Comparison of ENCODE assay signal across 8 mouse cellular contexts in the genomic region with DNA sequence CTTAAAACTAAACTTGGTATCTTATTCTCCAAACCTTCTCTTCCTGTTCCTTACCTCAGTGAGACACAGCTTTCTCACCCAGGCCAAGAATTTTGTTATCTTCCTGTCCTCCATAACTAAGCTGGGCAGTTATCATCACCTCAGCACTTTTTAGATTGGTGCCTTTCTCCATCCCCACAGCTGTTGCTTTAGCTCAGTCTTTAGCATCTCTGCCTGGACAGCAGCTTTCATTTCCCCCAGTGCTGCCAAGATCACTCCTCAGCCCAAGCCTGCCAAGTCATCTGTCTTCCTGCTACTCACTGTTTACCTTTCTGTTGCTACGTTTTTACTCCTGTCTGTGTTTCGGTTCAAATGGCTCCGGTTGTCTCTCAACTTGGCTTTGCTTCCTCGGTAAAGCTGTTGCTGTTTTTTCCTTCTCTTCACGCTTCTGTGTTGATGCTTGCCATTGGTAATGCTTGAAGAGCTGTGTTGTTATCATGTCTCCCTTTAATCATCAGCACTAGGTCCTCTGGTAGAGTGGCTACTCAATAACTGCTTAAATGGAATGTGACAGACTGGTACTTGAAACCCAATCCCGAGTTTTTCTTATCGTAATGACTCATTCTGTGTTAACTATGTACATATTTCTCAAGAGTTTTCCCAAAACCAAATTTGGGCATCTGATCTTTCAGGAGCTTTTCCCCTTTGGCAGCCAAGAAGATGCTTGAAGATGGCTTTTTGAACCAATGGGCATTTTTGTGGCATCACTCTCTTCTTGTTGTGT. TPM values are rescaled to one million over a fixed set of nuclear protein-coding genes. Genes with fewer than 3 reads are reported as not detected.
DNase-seq lines count a peak whose midpoint lies in the region; ATAC-seq and TF ChIP-seq lines count a peak whose summit lies in the region.

No protein-coding gene starts in this region.

- ATAC-seq in forebrain, postnatal 0 days = no peak
- ATAC-seq in liver, embryonic 12.5 days = no peak
- ATAC-seq in midbrain, embryonic 15.5 days (replicated peaks) = no peak

- no peaks in the 10 kb centered on the region for H3K27me3 ChIP-seq in liver, adult 2 months (ENCODE audit: control insufficient read depth, insufficient read depth, low read length)
- H3K27me3 ChIP-seq in forebrain, postnatal 0 days (ENCODE audit: insufficient read depth, low read length) = no peaks in the 10 kb centered on the region
- H3K27me3 ChIP-seq in liver, embryonic 12.5 days (replicated peaks) = no peaks in the 10 kb centered on the region
- no peaks in the 10 kb centered on the region for H3K27me3 ChIP-seq in midbrain, embryonic 15.5 days (replicated peaks)

- H3K4me3 ChIP-seq in liver, adult 2 months (ENCODE audit: insufficient read depth, low read depth, low read length) = no peak overlapping the region
- H3K4me3 ChIP-seq in forebrain, postnatal 0 days (ENCODE audit: low read depth, low read length) = no peak overlapping the region
- no peak overlapping the region for H3K4me3 ChIP-seq in liver, embryonic 12.5 days
- no peak overlapping the region for H3K4me3 ChIP-seq in midbrain, embryonic 15.5 days

- 11% methylated on average over 7 of the region's 7 CpGs for WGBS in liver, adult 2 months
- WGBS in forebrain, postnatal 0 days = 44% methylated on average over 7 of the region's 7 CpGs
- WGBS in liver, embryonic 12.5 days (ENCODE audit: insufficient replicate concordance) = 38% methylated on average over 7 of the region's 7 CpGs
- 67% methylated on average over 7 of the region's 7 CpGs for WGBS in midbrain, embryonic 15.5 days

- TF ChIP-seq POLR2A in liver, adult 2 months (IDR thresholded peaks at IDR 0.05; ENCODE audit: extremely low read depth, insufficient read depth, low read length) = no peak

- H3K9ac ChIP-seq in liver, adult 2 months (ENCODE audit: low read depth, low read length) = no peak overlapping the region
- H3K9ac ChIP-seq in forebrain, postnatal 0 days = no peak overlapping the region
- 0 out of 2 replicates have a peak overlapping the region, but pooled peaks have one; percentile 31 for H3K9ac ChIP-seq in liver, embryonic 12.5 days
- H3K9ac ChIP-seq in midbrain, embryonic 15.5 days = no peak overlapping the region

- no peaks in the 10 kb centered on the region for H3K36me3 ChIP-seq in liver, adult 2 months (ENCODE audit: control insufficient read depth, insufficient read depth, low read length)
- no peaks in the 10 kb centered on the region for H3K36me3 ChIP-seq in forebrain, postnatal 0 days (ENCODE audit: insufficient read depth)
- no peaks in the 10 kb centered on the region for H3K36me3 ChIP-seq in liver, embryonic 12.5 days
- H3K36me3 ChIP-seq in midbrain, embryonic 15.5 days (replicated peaks) = no peaks in the 10 kb centered on the region

- TF ChIP-seq CTCF in liver, adult 2 months (IDR thresholded peaks at IDR 0.05; ENCODE audit: low read depth, low read length) = no peak
- no peak for TF ChIP-seq CTCF in forebrain, postnatal 0 days (IDR thresholded peaks at IDR 0.05; ENCODE audit: low read depth)

- intact Hi-C loops in left cerebral cortex, postnatal 14 days (cut with DNase I) = no loop called here

- H3K27ac ChIP-seq in liver, adult 2 months (replicated peaks; ENCODE audit: insufficient read depth, low read depth, low read length) = no peak overlapping the region
- H3K27ac ChIP-seq in forebrain, postnatal 0 days (ENCODE audit: low read depth, low read length) = peak overlapping the region; percentile 29; the same call in 1 of the 2 replicates
- H3K27ac ChIP-seq in liver, embryonic 12.5 days = no peak overlapping the region
- H3K27ac ChIP-seq in midbrain, embryonic 15.5 days = no peak overlapping the region

- DNase-seq in liver, adult 2 months (ENCODE audit: extremely low read depth, low read depth, low spot score) = peak; percentile 58
- DNase-seq in liver = no peak
- peak; percentile 24 for DNase-seq in cerebellum, adult 11 months
- DNase-seq in forebrain, postnatal 0 days = peak; percentile 31
- no peak for DNase-seq in T-cell, adult 2 months (ENCODE audit: low spot score)
- DNase-seq in left cerebral cortex, postnatal 14 days (ENCODE audit: low spot score in 2 of 2) = no peak

- peaks cover 3% of the 10 kb centered on the region; the same call in 1 of the 2 replicates for H3K79me2 ChIP-seq in liver, adult 2 months (ENCODE audit: control insufficient read depth, insufficient read depth, low read length)

- no peaks in the 10 kb centered on the region for H3K9me3 ChIP-seq in forebrain, postnatal 0 days (ENCODE audit: low read length)
- no peaks in the 10 kb centered on the region for H3K9me3 ChIP-seq in liver, embryonic 12.5 days (replicated peaks)
- no peaks in the 10 kb centered on the region for H3K9me3 ChIP-seq in midbrain, embryonic 15.5 days

- peaks cover 5% of the 10 kb centered on the region; the same call in 1 of the 2 replicates for H3K4me1 ChIP-seq in liver, adult 2 months (ENCODE audit: control insufficient read depth, insufficient read depth, low read length)
- H3K4me1 ChIP-seq in forebrain, postnatal 0 days (ENCODE audit: insufficient read depth) = 0 out of 2 replicates have a peak, but pooled peaks cover 7% of the 10 kb centered on the region
- H3K4me1 ChIP-seq in liver, embryonic 12.5 days = peaks cover 22% of the 10 kb centered on the region
- H3K4me1 ChIP-seq in midbrain, embryonic 15.5 days = peaks cover 13% of the 10 kb centered on the region

- H3K4me2 ChIP-seq in forebrain, postnatal 0 days (ENCODE audit: low read depth) = 0 out of 2 replicates have a peak overlapping the region, but pooled peaks have one; percentile 13
- peak overlapping the region; percentile 21; the same call in 1 of the 2 replicates for H3K4me2 ChIP-seq in liver, embryonic 12.5 days
- H3K4me2 ChIP-seq in midbrain, embryonic 15.5 days = no peak overlapping the region

RNA-seq across cellular contexts. Expression of a gene that starts 26.8 kb away (rescaled TPM):
- total RNA-seq in liver, adult 2 months (2014; rRNA removed) = 7.4 and 11.5 TPM in 2 replicates
- polyA plus RNA-seq in liver, adult 2 months (2012; rRNA removed) = 32.0 and 38.5 TPM in 2 replicates
- 84.0 and 116 TPM in 2 replicates for total RNA-seq in forebrain, postnatal 0 days (2014; rRNA removed)
- 90.1 and 91.7 TPM in 2 replicates for polyA plus RNA-seq in forebrain, postnatal 0 days (2015; fragmentation: Nextera tagmentation; extraction: Ambion mirVana)
- polyA plus RNA-seq in liver, embryonic 12.5 days (2016; fragmentation: Nextera tagmentation; extraction: Ambion mirVana) = 7.1 and 8.9 TPM in 2 replicates
- total RNA-seq in left cerebral cortex, postnatal 14 days (2021) = 100 to 1,000 TPM; 299 to 305 TPM
- 112 and 126 TPM in 2 replicates for polyA plus RNA-seq in midbrain, embryonic 15.5 days (2015; fragmentation: Nextera tagmentation; extraction: Ambion mirVana)

Comparison
In these comparisons a context has a peak if more than half of its experiments do, and no peak if none do; other contexts are left out.
1. DNase-seq: peak in liver, adult 2 months (single experiment), cerebellum, adult 11 months (single experiment) and forebrain, postnatal 0 days (single experiment); none in liver (single experiment), T-cell, adult 2 months (single experiment) and left cerebral cortex, postnatal 14 days (0 of 2).